16 mouse cellular contexts compared by ENCODE assay signal in genomic region chr8:47659463-47659862, GRCm38 (mm10).
"Had no signal": no experiment of that assay in that cellular context is flagged by ENCODE, and none has a peak within 500 bp of the region (broad histone marks: within the 10 kb centered on the region; RNA-seq: fewer than 3 reads in every experiment).

No protein-coding gene starts in this region.

- H3K27me3 ChIP-seq: limb, embryonic 13.5 days had no signal

- H3K4me1 ChIP-seq: limb, embryonic 10.5 days; limb, embryonic 13.5 days had no signal

- ATAC-seq: intestine, postnatal 0 days had no signal

- H3K9me3 ChIP-seq: limb, embryonic 10.5 days; limb, embryonic 13.5 days had no signal

- H3K4me2 ChIP-seq: limb, embryonic 13.5 days; midbrain, embryonic 11.5 days had no signal

- DNase-seq: kidney, adult 8-10 months; kidney, postnatal 25 days; layer of hippocampus, adult 9-11 months; lung, adult 2 months; lung, postnatal 14 days; lung, postnatal 4 days; midbrain, embryonic 14.5 days; thymus, adult 2 months; thymus, postnatal 14 days; thymus, postnatal 4 days had no signal

- H3K36me3 ChIP-seq: limb, embryonic 10.5 days; limb, embryonic 13.5 days had no signal

- H3K9ac ChIP-seq: limb, embryonic 13.5 days had no signal

- H3K27ac ChIP-seq: layer of hippocampus, adult 2 months; limb, embryonic 10.5 days; limb, embryonic 13.5 days; stomach, postnatal 0 days had no signal

- H3K4me3 ChIP-seq: layer of hippocampus, adult 2 months; limb, embryonic 10.5 days; limb, embryonic 13.5 days had no signal
